Mouse (Mus musculus) adrenal gland, adult (tissue): ENCODE results near the gene Shank2.

Source experiments
- DNase-seq, 2 experiments: peaks; one replicate each; pipeline ENCODE4 v3.0.0; 2022 to 2023; ENCODE audit warnings: low spot score in 1 of 2; ENCODE audit not compliant: inconsistent age in 2 of 2

The Shank2 gene

DNA sequence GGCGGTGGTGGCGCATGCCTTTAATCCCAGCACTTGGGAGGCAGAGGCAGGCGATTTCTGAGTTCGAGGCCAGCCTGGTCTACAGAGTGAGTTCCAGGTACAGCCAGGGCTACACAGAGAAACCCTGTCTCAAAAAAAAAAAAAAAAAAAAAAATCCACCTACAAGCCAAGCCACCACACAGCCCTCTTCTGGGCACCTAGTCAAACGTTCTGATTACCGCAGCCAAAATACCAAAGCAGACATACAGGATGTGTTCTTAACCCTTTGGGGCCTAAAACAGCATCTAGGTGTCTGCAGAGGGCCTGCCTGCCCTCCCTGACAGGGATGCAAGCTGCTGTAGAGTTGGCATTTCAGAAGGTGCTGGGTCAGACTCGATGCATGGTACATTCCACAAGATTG, 460.8 kb downstream of the Shank2 start:
- no peak for DNase-seq

DNA sequence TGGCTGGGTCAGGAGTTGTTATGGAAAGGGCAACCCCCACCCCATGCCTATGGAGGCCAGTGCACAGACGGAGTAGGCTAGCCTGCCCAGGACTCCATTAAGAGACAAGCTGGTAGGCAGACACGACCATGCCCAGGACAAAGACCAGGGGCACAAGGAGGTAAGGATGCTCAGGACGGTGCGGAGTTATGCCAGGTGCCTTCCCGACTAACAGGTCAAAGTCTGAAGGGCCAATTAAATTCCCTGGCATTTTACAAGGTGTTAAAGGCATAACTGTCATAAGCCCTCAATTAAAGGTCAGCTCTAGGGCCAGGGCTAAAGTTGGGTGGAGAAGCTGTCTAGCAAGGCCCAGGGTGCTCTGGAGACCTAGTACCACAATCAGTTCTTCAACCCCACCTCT, 467.0 kb downstream of the Shank2 start:
- no peak for DNase-seq

DNA sequence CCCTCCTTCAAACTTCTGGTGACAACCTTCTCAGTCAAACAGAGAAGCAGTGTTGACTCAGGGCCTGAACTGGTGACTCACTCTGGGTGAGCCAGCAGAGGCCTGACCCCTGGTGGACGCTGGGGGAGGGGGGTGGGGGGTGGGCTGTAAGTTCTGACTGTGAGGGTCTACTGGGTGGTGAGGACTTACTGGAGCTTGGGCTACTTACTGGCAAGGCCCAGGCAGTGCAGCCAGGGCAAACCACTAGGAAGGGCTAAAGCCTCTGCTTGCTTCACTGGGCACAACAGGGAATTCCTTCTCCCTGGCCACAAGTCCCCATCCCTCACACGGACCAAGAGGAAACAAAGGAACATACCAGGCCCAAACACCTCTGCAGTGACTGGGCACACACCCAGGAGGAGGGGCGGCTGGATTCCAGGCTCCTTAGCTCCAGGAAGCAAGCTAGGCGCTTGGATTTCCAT, 467.5 kb downstream of the Shank2 start:
- peak; percentile 65 to 83 for DNase-seq

GRCm38 (mm10) chr7:144469908-144470544, 468.3 kb downstream of the Shank2 start:
- no peak for DNase-seq

- peak; percentile 94 to 97 for DNase-seq
Observed at GRCm38 (mm10) chr7:144470545-144471059, 468.9 kb downstream of the Shank2 start, which contains the start of gene Cttn. Gene Cttn (minus strand): TSS chr7:144471009.

DNA sequence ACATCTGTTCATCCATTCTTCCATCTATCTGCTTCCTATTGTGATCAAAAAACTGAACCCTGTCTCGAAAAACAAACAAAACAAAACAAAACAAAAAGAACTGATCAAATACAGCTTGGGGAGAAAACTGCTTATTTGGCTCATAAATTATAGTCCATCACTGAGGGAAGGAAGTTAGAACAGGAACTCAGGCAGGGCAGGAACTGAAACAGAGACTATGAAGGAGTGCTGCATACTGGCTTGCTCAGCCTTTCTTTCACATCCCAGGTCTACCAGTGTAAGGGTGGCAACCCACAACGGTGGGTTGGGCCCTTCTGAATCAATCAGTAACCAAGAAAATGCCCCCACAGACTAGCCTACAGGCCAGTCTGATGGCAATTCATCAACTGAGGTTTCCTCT, 469.4 kb downstream of the Shank2 start:
- no peak for DNase-seq

GRCm38 (mm10) chr7:144473486-144473885, 471.8 kb downstream of the Shank2 start:
- DNase-seq: no peak
